Mouse (Mus musculus): ENCODE data around the gene Gm49398.

Gene Gm49398

DNA sequence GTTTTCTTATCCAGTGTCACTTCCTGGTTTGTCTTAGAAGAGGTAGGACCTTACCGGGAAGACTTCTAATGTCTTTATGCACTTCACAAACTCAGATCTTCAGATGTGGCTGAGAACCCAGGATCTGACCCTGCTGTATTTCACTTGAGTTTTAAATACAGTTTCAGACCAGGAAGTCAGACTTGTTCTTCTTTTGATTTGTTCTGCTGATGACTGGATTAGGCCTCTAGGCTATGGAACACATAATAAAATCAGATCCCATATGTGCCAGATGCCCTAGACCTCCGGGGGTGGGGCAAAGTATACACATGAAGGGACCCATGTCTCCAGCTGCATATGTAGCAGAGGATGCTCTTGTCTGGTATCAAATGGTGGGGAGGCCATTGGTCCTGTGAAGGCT lies at the start of gene Gm49398:
Gm49398 (minus strand) TSS at position 101 of the 400 bp plus-strand sequence.
- no peak for DNase-seq (ENCODE audit: low spot score in 2 of 2)

DNA sequence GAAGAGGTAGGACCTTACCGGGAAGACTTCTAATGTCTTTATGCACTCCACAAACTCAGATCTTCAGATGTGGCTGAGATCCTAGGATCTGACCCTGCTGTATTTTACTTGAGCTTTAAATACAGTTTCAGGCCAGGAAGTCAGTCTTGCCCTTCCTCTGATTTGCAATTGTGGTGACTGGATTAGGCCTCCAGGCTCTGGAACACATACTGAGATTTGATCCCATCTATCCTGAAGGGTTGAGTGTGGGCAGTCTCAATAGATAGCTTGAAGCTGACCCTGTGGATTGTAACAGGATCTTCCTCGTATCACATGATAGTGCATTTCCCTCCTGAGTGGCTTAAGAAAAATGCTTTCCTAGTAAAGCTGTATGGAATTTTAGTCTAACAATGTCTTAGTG lies 33.4 kb downstream of the Gm49398 start, which contains the start of gene Cts8:
Cts8 (minus strand) TSS at position 101 of the 400 bp plus-strand sequence.
- DNase-seq (ENCODE audit: low spot score in 2 of 2): no peak

DNA sequence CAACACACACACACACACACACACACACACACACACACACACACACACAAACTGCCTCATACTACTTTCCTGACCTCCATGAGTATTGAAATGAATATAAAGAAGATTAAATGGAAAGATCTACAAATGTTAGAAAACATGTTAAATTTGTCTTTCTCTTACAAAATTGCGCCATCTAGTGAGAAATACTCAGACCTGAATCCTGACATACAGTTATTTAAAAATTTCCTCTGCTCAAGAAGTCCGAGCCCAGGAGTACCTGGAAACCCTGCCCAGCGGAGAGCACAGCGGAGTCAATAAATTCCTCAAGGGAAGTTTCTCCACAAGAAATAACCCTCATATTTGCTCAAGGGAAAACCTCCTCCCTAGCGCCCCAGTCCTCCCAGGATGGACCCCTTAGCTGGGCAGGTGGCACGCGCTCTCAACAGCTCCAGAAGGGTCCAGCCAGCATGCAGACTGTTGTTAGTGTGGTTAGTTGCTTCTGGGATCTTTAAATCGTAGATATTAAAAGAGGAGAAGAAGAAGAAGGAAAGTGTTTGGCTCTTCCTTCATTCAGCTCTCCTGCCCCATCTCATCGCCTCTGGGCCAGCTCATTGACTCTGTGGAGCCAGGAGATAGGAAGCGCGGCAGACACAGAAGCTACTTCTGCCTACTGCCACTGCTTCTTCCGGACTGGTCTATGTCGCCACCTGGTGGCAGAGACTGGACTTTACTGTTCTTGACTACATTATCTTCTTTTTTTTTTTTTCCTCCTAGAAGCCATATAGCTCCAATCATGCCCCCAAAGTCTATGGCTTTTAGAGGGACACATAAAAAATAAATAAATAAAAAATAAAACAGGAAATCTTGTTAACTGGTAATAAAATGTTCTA lies 47.3 kb downstream of the Gm49398 start:
- peak; percentile 1 to 13 for DNase-seq (ENCODE audit: low spot score in 2 of 2)

DNA sequence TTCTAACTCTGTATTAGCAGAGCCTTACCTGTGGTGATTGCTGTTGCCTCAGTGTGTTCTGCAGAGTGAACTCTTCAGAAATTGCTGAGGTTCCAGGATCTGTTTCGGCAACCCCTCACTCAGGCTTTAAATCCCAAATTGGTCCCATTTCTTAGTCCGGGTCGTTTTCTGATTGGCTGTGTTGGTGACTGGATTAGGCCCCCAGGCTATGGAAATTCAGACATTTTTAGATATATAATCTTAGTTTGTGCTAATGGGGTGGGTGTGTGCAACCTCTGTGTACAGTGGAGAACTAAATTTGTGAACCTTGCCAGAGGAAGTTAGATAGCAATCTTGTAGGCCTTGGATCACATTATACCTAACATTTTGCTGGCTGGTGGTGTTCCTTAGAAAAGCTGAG lies 85.3 kb downstream of the Gm49398 start, which contains the start of gene Cts6:
Cts6 (minus strand) TSS at position 101 of the 400 bp plus-strand sequence.
- no peak for DNase-seq (ENCODE audit: low spot score in 2 of 2)
